In genomic region chr6:99275381-99276296, GRCm38 (mm10) we compare ENCODE assay signal across 12 mouse cellular contexts.
DNase-seq lines count a peak whose midpoint lies in the region; ATAC-seq and TF ChIP-seq lines count a peak whose summit lies in the region.
"Had no signal": no experiment of that assay in that cellular context is flagged by ENCODE, and none has a peak within 500 bp of the region (broad histone marks: within the 10 kb centered on the region; RNA-seq: fewer than 3 reads in every experiment).

No protein-coding gene starts in this region.

- no peaks in the 10 kb centered on the region for H3K36me3 ChIP-seq in kidney, embryonic 14.5 days (ENCODE audit: control insufficient read depth, insufficient read depth, low read length)
- H3K36me3 ChIP-seq in lung, embryonic 14.5 days (ENCODE audit: insufficient read depth), result no peaks in the 10 kb centered on the region
- 0 out of 2 replicates have a peak, but pooled peaks cover 8% of the 10 kb centered on the region for H3K36me3 ChIP-seq in midbrain, embryonic 10.5 days

- no peak overlapping the region for H3K4me3 ChIP-seq in kidney, embryonic 14.5 days (ENCODE audit: low read length)
- no peak overlapping the region for H3K4me3 ChIP-seq in lung, embryonic 14.5 days (ENCODE audit: low read depth, low read length)
- no peak overlapping the region for H3K4me3 ChIP-seq in midbrain, embryonic 10.5 days

- no peak overlapping the region for H3K9ac ChIP-seq in kidney, embryonic 14.5 days (ENCODE audit: low read depth, low read length)
- no peak overlapping the region for H3K9ac ChIP-seq in lung, embryonic 14.5 days

- no peak overlapping the region for H3K27ac ChIP-seq in kidney, embryonic 14.5 days (ENCODE audit: low read depth, low read length)
- H3K27ac ChIP-seq in lung, embryonic 14.5 days (ENCODE audit: low read depth), result peak overlapping the region; percentile 68
- H3K27ac ChIP-seq in midbrain, embryonic 10.5 days (replicated peaks), result no peak overlapping the region

- H3K9me3 ChIP-seq in kidney, embryonic 14.5 days (ENCODE audit: control insufficient read depth, low read length), result no peaks in the 10 kb centered on the region
- no peaks in the 10 kb centered on the region for H3K9me3 ChIP-seq in lung, embryonic 14.5 days (ENCODE audit: low read depth, low read length)
- no peaks in the 10 kb centered on the region for H3K9me3 ChIP-seq in midbrain, embryonic 10.5 days (replicated peaks)

- peak overlapping the region; percentile 26; the same call in 1 of the 2 replicates for H3K4me2 ChIP-seq in kidney, embryonic 14.5 days (replicated peaks; ENCODE audit: low read depth, low read length)
- peak overlapping the region; percentile 55 for H3K4me2 ChIP-seq in lung, embryonic 14.5 days

- 26% methylated on average over 21 of the region's 21 CpGs for WGBS in kidney, embryonic 14.5 days
- WGBS in lung, embryonic 14.5 days, result 12% methylated on average over 21 of the region's 21 CpGs
- 80% methylated on average over 21 of the region's 21 CpGs for WGBS in midbrain, embryonic 10.5 days

- peaks cover 8% of the 10 kb centered on the region; the same call in 1 of the 2 replicates for H3K4me1 ChIP-seq in kidney, embryonic 14.5 days (ENCODE audit: control insufficient read depth, insufficient read depth, low read length)
- H3K4me1 ChIP-seq in lung, embryonic 14.5 days (ENCODE audit: insufficient read depth), result no peaks in the 10 kb centered on the region
- peaks cover 12% of the 10 kb centered on the region; the same call in 1 of the 2 replicates for H3K4me1 ChIP-seq in midbrain, embryonic 10.5 days

- no peaks in the 10 kb centered on the region for H3K27me3 ChIP-seq in kidney, embryonic 14.5 days (ENCODE audit: control insufficient read depth, insufficient read depth, low read length)
- H3K27me3 ChIP-seq in lung, embryonic 14.5 days (ENCODE audit: insufficient read depth, low read length), result no peaks in the 10 kb centered on the region
- H3K27me3 ChIP-seq in midbrain, embryonic 10.5 days (ENCODE audit: low read depth, poor library complexity, severe bottlenecking), result no peaks in the 10 kb centered on the region

- TF ChIP-seq CTCF in lung, embryonic 14.5 days (IDR thresholded peaks at IDR 0.05; ENCODE audit: low read depth), result no peak

- peak; percentile 57 to 73 for DNase-seq in lung, adult 18-20 months
- no peak for DNase-seq in lung, postnatal 14 days
- peak; percentile 60 for DNase-seq in lung, embryonic 14.5 days
- peak; percentile 41 for DNase-seq in thymus, postnatal 4 days
- DNase-seq in adrenal gland, postnatal 25 days, result no peak
- no peak for DNase-seq in midbrain, embryonic 10.5 days (ENCODE audit: low spot score)
- DNase-seq in urinary bladder, postnatal 14 days (ENCODE audit: low spot score), result no peak
- DNase-seq: adrenal gland, postnatal 14 days; cerebellum, postnatal 10 days; midbrain, embryonic 14.5 days had no signal

- no peak for ATAC-seq in kidney, embryonic 14.5 days (ENCODE audit: low FRiP score, low TSS enrichment)
- ATAC-seq in lung, embryonic 14.5 days (ENCODE audit: insufficient read depth), result peak; percentile 63; the same call in 1 of the 2 replicates
- ATAC-seq: forebrain, embryonic 14.5 days had no signal

Comparison
In these comparisons a context has a peak if more than half of its experiments do, and no peak if none do; other contexts are left out.
1. DNase-seq: peak in lung, adult 18-20 months (2 of 2), lung, embryonic 14.5 days (single experiment) and thymus, postnatal 4 days (single experiment); none in lung, postnatal 14 days (single experiment), adrenal gland, postnatal 25 days (single experiment), midbrain, embryonic 10.5 days (single experiment) and urinary bladder, postnatal 14 days (single experiment).